Mouse (Mus musculus) brown adipose tissue, adult 24 weeks (tissue): ENCODE results near the gene Padi1. TPM values are rescaled to one million over a fixed set of nuclear protein-coding genes. Genes with fewer than 3 reads are reported as not detected.

Source experiments
- H3K27ac ChIP-seq: fragments of 200-500 bp; replicated peaks from 2 replicates; pipeline ENCODE4 v1.5.1; 2012; ENCODE audit warnings: low read depth, mild to moderate bottlenecking, low read length
- H3K4me1 ChIP-seq: fragments of 200-500 bp; 2 replicates; pipeline ENCODE4 v1.6.1; 2012; ENCODE audit warnings: low read length, mixed read lengths; ENCODE audit not compliant: control insufficient read depth, insufficient read depth, insufficient read length
- H3K4me3 ChIP-seq: fragments of 200-500 bp; 2 replicates; pipeline ENCODE4 v1.5.1; 2012; ENCODE audit warnings: low read depth, mild to moderate bottlenecking, low read length, moderate library complexity; ENCODE audit not compliant: insufficient read depth
- polyA plus RNA-seq: library from polyadenylated mRNA; stranded (reverse); fragments of >200 nt; gene quantifications from 2 replicates; pipeline ENCODE4 v1.2.4, GENCODE M21; 2012; ENCODE audit not compliant: missing spikeins, insufficient read depth, insufficient read length

Gene Padi1
- polyA plus RNA-seq, 1 experiment, result not detected

GRCm38 (mm10) chr4:140788983-140789382 is 56.6 kb downstream of the Padi1 start:
- Histone ChIP-seq H3K4me1 (no peaks in the 10 kb centered on the region), H3K27ac (no peak overlapping the region), H3K4me3 (no peak overlapping the region)

- Histone ChIP-seq H3K4me3 (no peak overlapping the region), H3K4me1 (no peaks in the 10 kb centered on the region), H3K27ac (peak overlapping the region; percentile 52)
Measured at GRCm38 (mm10) chr4:140788264-140788663, 57.3 kb downstream of the Padi1 start.

- Histone ChIP-seq H3K4me1 (no peaks in the 10 kb centered on the region), H3K27ac (no peak overlapping the region; the same call in 1 of the 2 replicates), H3K4me3 (no peak overlapping the region)
Measured at GRCm38 (mm10) chr4:140787414-140787813, 58.2 kb downstream of the Padi1 start.

GRCm38 (mm10) chr4:140785217-140785616 is 60.4 kb downstream of the Padi1 start:
- Histone ChIP-seq H3K4me1 (no peaks in the 10 kb centered on the region), H3K4me3 (no peak overlapping the region)

GRCm38 (mm10) chr4:140784292-140784945 is 61.2 kb downstream of the Padi1 start:
- Histone ChIP-seq H3K4me3 (no peak overlapping the region), H3K27ac (no peak overlapping the region), H3K4me1 (no peaks in the 10 kb centered on the region)

More at GRCm38 (mm10) chr4:140785217-140785616, 60.4 kb downstream of the Padi1 start:
- no peak overlapping the region for H3K27ac ChIP-seq

GRCm38 (mm10) chr4:140782821-140783220 is 62.8 kb downstream of the Padi1 start:
- Histone ChIP-seq H3K4me1 (no peaks in the 10 kb centered on the region), H3K27ac (no peak overlapping the region), H3K4me3 (no peak overlapping the region)

- H3K4me1 ChIP-seq, result no peaks in the 10 kb centered on the region
- no peak overlapping the region for H3K27ac ChIP-seq
- H3K4me3 ChIP-seq, result no peak overlapping the region
Measured at GRCm38 (mm10) chr4:140780507-140780906, 65.1 kb downstream of the Padi1 start.

GRCm38 (mm10) chr4:140779803-140780397 is 65.7 kb downstream of the Padi1 start:
- no peak overlapping the region for H3K27ac ChIP-seq

GRCm38 (mm10) chr4:140776623-140777022 is 69.0 kb downstream of the Padi1 start:
- Histone ChIP-seq H3K27ac (no peak overlapping the region), H3K4me1 (no peaks in the 10 kb centered on the region), H3K4me3 (no peak overlapping the region)

More at GRCm38 (mm10) chr4:140779803-140780397, 65.7 kb downstream of the Padi1 start:
- Histone ChIP-seq H3K4me1 (no peaks in the 10 kb centered on the region), H3K4me3 (no peak overlapping the region)

GRCm38 (mm10) chr4:140775876-140776275 is 69.7 kb downstream of the Padi1 start:
- Histone ChIP-seq H3K4me1 (no peaks in the 10 kb centered on the region; the same call in 1 of the 2 replicates), H3K4me3 (no peak overlapping the region), H3K27ac (no peak overlapping the region)

- H3K27ac ChIP-seq, result no peak overlapping the region
- H3K4me1 ChIP-seq, result no peaks in the 10 kb centered on the region; the same call in 1 of the 2 replicates
- H3K4me3 ChIP-seq, result no peak overlapping the region
Measured at GRCm38 (mm10) chr4:140774893-140775292, 70.7 kb downstream of the Padi1 start.

- Histone ChIP-seq H3K4me3 (no peak within 1 kb of the TSS), H3K27ac (no peak within 1 kb of the TSS), H3K4me1 (no peaks in the 10 kb centered on the region; the same call in 1 of the 2 replicates)
Measured at GRCm38 (mm10) chr4:140774025-140774800, 71.4 kb downstream of the Padi1 start, which contains the start of gene Padi4. Gene Padi4, minus strand, starts transcription at chr4:140774236.

GRCm38 (mm10) chr4:140771091-140771490 is 74.5 kb downstream of the Padi1 start:
- Histone ChIP-seq H3K4me1 (no peaks in the 10 kb centered on the region; the same call in 1 of the 2 replicates), H3K4me3 (no peak overlapping the region), H3K27ac (no peak overlapping the region)

GRCm38 (mm10) chr4:140770433-140770832 is 75.1 kb downstream of the Padi1 start:
- H3K4me1 ChIP-seq, result no peaks in the 10 kb centered on the region; the same call in 1 of the 2 replicates
- H3K27ac ChIP-seq, result no peak overlapping the region
- peak overlapping the region; percentile 45 for H3K4me3 ChIP-seq

GRCm38 (mm10) chr4:140768973-140769372 is 76.6 kb downstream of the Padi1 start:
- H3K4me3 ChIP-seq, result no peak overlapping the region
- H3K27ac ChIP-seq, result no peak overlapping the region
- H3K4me1 ChIP-seq, result no peaks in the 10 kb centered on the region; the same call in 1 of the 2 replicates
